Mouse (Mus musculus) telencephalon, adult 2 months (tissue): ENCODE results near the gene Espn.

Experiments used
- DNase-seq: peaks from one replicate; pipeline ENCODE4 v3.0.0-alpha.2; 2011; ENCODE audit warnings: low read depth, low spot score

The Espn gene

DNA sequence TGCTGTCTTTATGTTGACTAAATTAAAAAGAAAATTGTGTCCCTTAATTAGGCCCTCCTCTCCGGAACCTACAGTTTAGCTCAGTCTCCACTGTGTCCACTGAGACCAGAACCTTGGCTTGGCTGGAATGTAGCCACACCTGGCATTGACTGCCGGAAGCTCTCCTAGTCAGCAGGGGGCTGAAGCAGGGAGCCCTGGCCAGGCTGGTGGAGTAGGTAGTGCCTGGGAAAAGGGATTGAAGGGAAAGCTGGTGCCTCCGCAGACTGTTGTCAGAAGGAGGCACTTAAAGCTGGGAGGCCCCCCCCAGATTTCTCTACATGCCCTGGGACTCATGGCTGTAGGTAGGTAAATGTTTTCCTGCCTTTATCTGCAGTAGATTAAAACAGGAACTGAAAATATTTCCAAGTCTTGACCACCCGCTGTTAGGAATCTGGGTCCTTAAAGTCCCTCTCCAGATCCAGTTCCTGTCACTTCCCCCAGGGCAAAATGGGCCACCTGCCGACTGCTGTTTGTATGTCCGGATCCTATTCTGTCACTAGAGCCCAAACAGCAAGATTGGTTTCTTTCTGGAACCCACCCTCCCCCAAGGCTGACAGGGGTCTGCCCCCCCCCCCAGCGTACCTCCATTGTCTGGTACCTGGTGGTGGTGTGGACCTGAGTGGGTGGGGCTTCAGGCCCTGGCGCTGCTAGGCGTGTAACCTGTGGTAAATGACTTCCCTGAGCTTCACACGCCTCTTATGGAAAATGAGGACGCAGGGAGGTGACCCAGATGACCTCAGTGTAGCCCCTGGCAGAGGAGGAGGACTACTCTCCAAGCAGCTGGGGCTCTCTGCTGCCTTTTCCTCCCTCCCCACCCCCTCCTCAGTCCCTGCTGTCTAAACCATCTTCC is 54.0 kb downstream of the Espn start:
- DNase-seq = no peak

DNA sequence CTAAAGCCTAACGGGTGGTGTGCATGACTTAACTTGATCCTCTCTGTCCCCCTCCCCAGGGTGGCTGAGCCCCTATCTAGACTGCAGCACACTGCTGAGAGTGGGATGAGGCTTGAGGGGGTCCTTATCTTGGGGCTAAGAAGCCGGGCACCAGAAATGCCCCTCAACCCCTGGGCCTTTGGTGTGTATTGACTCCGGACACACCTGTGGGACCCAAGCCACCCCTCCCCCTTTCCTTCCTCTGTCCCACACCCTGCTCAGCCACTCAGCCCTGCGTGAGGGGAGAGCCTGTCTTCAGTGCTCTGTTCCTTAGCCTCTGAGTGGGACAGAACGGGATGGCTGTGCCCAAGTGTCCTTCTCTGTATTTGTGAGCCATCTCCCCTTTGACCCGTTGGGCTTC is 55.2 kb downstream of the Espn start:
- no peak for DNase-seq

DNA sequence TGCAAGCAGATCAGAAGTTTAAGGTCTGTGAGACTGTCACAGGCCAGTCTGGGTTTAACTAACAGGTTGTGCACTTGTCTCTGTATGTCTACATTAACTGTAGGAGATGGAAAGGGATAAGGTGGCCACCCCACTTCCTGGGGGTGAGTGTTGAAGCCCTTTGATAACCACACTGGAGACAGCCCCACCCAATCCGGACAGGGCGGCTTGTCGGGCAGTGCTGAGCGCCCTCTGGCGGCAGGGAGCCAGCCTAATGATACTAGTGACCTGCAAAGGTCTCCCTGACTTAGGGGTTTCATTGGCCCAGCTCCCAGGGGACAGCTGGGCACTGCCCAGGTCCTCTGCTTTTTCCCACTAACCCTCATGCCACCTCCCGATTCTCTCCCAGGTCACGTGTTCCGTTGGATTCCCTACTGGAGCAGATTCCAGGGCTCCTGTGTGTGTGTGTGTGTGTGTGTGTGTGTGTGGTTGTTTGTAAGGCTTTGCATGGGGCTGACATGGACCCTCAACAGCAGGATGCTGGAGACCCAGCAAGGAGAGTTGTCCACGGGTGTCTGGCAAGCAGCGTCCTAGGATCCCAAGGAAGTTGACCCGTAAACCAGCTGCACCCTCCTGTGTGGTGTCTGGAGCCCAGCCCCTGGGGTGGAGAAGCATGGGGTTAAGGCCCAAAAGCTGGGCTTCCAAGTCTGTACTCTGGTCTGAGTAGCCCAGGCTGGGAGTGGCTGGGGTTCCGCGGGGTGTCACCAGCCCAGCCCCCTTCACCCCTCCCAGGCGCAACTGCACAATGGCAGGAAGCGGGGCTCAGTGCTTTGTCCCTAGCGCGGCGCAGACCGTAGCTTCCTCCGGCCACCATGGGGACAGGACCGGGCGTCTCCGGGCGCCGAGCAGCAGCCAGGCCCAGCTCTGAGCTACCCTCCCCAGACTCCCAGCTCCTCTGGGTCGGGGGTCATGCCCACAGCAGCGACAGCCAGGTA is 55.9 kb downstream of the Espn start:
- no peak for DNase-seq

DNA sequence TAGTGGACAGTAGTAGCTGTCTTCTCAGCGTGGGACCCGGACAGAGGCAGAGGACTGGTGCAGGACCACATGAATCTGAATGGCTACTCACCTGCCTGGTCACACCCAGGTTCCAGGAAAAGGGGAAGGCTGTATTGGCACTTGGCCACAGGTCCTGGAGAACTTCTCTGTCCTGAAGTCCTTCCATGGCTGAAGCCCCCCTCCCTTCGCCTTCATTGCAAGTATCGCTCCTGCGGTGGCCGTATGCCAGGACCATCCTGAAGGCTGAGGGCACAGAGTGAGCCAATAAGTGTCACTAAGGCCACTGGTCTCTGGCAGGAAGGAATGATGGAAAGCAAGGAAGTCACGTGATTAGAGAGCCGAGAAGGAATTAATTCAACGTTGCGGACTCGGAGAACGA is 57.9 kb downstream of the Espn start:
- DNase-seq = no peak

DNA sequence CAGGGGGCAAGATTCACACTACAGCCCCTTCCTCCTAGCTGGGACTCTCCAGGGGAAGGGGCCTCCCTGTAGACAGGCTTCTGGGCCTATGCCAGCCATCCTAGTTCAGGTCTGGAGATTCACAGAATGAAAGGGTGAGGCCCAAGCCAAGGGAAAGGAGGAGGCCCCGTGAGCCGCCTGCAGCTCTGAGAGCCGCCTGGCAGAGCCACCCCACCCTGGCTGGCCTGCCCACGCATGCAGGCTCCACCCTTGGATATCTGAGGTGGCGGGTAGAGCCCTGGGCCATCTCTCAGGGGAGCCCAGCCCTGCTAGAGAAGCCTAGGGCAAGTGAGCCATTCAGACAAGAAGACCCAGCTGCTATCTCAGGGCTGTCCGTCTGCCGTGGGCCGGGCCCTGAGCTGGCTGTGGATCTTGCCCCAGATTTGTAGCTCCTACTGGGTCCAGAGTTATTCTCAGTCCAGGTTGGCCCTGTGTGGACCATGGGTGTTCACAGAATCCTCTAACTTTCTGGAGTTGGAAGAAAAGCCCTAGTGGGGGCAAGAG is 59.3 kb downstream of the Espn start:
- DNase-seq = no peak

DNA sequence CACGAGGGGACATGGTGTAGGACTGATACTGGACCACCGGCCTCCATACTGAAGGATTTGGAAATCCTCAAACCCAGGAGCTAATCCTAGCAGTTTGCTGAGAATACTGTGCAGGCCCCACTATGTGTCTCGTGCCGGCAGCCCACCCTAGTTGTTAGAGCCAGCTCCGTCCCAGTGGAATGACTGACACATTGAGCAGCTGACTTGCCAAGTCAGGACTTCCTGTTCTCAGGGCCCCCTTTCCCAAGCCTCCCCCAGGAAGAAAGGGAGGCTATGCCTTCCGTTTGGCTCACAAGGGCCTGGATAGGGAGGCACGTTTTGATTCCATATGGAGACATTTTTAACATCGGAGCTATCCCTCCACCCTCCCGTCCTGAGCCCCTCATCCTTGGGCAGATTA is 62.0 kb downstream of the Espn start:
- no peak for DNase-seq

DNA sequence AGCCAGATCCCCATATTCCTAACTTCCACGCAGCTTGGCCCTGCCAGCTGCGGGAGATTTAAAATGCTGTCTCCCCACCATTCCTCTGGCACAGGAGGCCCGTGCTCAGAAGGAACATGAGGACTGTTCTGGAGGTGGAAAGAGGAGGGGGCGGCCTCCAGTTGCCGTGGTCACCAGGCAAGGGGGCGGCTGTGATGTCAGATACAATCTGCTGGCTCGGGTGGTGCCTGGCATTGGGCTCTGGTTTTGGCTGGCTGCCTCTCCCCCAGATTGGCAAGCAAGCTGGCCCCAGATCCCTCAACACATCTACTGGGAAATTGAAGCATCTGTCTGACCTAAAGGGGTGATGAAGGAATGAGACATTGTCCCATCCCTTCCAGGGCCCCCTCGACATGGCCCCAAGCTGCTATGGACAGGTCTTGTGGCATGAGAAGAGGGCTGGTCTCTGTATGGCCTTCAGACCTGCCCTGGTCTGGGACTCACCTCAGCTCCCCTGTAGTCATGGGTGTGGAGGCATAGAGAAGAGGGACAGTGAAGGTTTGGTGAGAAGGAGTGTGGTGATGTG is 63.5 kb downstream of the Espn start:
- peak; percentile 86 for DNase-seq

DNA sequence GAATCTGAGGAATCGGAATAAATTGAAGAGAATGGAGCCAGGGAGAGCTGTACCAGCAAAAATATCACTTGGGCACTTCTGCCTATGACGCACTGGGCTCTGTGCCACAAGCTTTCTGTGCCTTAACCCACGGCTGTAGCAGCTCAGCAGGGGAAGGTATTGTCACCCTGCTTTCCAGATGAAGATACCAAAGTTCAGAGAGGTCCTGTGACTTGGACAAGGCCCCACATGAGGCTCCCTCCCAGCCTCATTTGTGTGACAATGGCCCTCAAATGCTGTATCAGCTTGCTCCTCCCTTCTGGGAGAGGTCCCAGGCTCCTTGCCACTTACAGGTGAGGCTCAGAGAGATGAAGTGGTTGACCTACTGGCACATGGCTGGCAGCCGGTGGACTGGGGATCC is 64.0 kb downstream of the Espn start:
- DNase-seq = no peak

DNA sequence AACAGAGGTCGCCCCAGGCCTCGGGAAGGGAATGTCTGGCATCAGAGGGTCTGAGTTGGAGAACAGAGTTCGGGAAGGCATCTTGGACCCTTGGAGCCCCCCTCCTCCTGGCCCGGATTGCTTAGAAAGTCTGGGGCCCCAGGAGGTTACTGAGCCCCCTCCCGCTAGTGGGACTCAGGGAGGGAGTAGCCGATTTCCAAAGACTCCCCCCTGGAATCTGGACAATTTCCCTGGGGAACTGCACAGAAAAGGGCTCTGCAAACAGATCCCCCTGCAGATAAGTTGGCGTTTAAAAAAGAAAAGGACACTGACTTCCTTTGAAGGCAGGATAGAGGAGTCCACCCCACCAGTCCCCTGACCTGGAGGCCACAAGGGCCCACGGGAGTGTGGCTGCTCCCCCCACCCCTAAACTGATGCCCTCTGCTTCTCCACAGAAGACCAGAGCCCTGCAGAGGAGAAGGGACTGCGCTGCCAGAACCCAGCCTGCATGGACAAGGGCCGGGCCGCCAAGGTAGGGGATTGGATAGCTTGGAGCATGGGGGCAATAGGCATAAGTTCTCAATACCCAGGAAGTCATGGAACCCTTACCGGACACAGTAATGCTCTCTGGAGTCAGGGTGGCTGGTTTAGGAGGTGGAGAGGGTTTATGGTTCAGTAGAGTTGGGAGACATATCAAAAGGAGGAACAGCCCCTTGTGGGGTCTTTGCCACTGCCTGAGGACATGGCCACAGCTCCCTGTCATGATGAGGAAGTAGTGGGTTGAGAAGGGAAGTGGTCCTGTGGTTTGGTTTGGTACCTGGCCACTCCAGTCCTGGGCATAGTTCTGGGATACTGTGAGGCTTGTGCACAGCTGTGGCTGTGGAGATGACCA is 64.7 kb downstream of the Espn start:
- DNase-seq = no peak

DNA sequence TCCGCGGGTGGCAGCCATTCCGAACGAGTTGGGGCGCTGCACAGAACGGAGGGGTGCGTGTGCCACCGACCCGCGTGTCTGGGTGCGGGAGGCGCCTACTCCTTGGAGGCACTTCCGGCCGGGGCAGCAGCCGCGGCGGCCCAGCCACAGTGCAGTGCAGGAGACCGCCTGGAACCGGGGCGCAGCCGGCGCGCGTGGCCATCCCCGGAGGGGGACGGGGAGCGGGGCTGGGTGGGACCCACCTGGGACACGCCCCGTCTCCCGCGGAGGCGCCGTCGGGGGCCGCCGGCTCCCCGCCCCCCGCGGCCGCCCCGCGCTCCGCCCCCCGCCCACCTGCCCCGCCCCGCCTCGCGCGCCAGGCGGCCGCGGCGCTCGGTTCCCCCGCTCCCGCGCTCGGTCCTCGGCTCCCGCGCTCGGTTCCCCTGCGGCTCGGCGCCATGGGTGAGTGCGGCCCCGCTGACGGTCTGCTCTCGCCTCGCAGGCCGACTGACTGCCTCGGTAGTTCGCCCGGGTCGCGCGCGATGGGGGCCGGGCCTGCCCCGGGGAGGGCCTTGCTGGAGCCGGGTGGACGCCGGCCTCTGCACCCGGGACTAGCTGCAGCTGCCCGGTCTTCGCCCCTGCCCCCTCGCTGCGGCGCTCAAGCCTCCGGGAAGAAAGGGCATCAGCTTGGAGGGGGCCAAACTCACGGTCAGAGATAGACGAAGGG is 65.5 kb downstream of the Espn start:
- DNase-seq = no peak

DNA sequence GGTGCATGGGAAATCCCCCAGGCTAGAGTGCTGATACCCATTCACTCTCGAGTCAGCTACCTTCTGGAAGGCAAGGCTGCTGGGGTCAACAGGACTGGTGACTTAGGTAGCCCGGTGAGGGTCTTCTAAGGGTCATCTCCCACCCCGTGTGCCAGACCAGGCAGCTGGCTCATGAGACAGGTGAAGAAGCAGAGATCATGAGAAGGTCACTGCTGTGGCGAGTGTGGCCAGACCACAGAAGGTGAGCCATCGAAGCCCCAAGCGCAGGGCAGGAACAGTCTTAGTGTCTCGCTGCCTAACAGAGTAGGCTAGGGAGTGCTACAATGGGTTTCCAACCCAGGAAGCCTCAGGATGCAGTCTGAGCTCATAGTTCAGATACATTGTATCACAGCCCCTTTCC is 67.6 kb downstream of the Espn start:
- DNase-seq = no peak

DNA sequence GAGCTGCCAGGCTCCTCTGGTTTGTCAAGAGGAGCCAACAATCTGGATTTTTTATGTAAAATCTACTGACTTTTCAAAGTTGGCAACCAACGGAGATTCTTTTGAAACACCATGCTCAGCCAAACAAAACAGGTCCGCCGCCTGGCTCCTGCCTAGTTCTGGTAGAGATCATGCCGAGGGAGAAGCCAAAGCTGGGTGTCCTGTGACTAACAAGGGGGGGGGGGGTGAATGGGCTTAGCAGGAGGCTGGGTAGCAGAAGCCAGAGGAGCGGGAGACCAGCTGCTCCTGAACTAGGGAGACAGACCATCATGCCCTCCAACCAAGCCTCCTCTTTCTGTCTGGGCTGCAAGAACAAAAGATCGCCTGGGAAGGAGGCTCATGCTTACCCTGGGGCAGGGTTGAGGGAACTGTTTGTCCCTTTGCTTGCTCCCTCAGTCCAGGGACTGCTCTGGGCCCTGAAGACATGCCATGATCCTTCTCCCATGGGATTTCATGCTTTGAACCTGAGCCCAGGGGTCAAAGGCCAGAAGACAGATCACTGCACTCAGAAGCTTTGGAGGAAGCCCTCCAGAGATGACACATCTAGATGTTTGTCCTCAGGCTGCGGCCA is 68.5 kb downstream of the Espn start:
- no peak for DNase-seq

DNA sequence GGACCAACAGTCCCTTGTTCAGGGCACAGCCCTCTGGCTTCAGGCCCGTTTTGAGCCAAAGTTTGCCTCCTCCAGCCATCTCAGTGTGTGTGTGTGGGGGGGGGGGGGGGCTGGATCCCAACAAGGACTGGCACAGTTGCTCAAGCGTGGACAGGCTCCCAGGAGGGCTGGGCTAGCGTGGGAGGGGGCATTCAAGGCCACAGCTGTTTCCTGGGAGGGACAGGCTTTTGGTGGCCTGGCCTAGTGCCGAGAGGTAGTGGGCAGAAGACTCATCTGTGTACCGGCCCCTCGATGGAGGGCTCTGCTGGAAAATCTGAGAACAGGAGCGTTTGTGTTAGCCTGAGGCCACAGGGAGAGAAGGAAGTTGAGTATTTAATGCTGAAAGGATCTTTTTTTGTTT is 72.2 kb downstream of the Espn start:
- DNase-seq = no peak

DNA sequence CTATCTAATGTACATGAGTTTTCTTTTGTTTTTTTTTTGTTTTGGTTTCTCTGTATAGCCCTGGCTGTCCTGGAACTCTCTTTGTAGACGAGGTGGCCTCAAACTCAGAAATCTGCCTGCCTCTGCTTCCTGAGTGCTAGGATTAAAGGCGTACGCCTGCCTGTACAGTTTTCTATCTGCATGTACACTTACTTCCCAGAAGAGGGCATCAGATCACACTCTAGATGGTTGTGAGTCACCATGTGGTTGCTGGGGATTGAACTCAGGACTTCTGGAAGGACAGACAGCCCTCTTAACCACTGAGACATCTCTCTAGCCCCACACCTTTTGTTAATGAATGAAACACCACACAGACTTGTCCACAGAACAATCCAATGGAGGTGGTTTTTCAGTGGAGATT is 72.9 kb downstream of the Espn start:
- no peak for DNase-seq

DNA sequence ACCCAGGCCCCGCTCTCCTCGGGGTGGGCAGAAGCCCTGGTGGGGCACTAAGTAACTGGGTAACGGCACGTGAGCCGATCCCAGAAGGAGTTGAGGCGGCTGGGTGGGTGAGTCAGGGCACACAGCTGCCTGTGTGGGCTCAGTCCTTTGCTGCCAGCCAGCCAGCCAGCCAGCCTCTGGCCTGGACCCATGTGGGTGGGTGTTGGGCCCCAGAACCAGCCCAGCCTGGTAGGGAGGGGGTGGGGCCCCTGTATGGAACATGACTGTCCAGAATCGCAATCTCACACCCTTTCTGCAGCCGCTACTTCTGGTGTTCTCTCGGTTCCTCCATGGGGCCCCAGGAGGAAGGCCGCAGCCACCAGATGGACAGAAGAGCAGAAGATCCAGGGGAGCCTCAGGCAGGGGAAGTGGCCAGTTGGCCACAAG is 74.1 kb downstream of the Espn start:
- DNase-seq = no peak

DNA sequence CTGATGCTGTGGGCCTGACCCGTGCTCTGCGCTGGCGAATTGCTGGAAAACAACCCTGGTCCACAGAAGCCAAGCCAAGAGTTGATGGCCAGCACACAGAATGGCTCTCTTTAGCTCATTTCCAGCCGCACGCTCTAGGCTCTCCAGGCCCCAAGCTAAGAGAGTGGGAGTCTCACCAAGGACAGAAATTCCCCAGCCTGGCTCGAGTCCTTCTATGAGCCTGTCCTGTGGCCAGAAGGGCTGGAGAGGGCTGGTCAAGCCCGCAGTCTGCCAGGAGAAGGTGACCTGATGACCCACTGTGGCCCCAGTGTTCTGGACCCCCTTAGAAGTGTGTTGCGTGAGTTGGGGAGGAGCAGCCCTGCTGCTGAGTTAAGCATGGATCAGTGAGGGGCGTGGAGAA is 75.0 kb downstream of the Espn start:
- DNase-seq = no peak

DNA sequence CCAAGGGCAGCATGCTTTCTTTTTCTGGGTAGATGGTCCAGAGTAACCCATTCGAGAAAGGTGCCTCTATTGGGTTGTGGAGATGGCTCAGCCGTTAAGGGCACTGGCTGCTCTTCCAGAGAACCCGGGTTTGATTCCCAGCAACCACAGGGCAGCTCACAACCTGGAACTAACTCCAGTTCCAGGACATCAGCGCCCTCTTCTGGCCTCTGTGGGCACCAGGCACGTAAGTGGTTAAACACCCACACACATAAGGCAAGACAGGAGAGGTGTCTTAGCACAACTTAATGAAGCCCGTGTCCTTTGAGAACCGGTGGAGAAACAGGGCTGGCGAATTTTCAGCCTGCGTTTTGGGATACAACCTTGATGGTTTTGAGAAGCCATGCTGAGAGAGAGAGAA is 77.6 kb downstream of the Espn start:
- DNase-seq = no peak

DNA sequence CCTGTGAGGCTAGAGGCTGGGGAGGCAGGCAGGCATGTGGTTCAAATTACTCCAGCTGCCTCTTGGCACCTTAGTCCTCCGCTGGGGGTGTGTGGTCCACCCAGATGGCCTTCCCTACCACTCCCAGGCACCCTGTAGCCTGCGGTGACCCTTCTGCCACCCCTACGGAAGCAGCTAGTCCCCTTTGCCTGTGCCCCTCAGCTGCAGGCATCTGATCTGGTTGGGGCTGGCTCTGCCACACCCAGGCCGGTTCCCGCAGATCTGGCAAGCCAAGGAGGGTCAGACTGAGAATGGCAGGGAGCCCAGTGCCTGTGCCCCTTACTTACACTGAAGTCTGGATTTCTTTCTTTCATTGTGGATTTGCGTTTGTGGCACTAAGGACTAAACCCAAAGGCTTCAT is 78.5 kb downstream of the Espn start:
- DNase-seq = no peak

DNA sequence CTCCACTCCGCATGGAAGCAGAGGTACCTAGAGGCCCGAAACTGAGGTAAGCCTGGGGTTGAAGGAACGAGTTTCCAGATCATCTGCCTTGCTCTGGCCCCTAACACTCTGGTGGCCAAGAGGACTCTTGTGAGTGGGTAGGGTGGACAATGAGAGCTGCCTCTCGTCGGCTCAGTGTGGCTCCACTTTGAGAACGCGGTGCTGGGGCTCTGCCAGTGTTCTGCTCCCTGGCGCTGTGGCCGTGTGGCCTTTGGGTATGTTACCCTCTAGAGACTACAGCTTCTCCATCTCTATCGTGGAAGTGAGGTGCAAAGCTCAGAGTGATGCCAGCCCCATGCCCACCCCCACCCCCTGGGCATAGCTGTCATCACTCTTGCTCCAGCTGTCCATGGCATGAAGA is 79.5 kb downstream of the Espn start:
- no peak for DNase-seq

DNA sequence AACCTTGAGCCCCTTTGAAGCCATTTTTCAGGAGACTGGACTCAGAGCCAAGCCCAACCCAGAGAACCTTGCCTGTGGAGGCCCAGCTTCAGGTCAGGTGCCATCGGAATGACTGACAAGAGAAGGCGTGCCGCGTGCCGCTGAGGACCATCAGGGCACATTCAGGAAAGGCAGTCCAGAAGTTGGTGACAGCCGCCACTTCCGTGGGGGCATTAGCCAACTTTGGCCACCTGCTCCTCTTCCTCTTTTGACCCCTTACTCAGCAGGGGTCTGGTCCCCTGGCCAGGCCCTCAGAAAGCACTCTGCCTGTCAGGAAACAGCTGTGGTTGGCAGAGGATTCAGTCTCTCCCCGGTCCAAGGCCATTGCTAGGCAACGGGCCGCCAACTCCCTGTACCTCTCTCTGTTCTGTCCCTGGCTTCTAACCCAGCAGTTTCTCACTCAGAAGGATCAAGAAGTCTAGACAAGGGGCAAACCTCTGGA is 80.0 kb downstream of the Espn start, which contains the start of gene Plekhg5:
Gene Plekhg5, plus strand, starts transcription at position 378 of the 481 bp plus-strand sequence.
- DNase-seq = no peak
